In genomic region chr10:26995182-26995975, GRCm38 (mm10) we compare ENCODE assay signal across 9 mouse cellular contexts.
A peak's percentile ranks its signal among the peaks of the same experiment; 100 is the strongest.
DNase-seq lines count a peak whose midpoint lies in the region; ATAC-seq and TF ChIP-seq lines count a peak whose summit lies in the region.
"Had no signal": no experiment of that assay in that cellular context is flagged by ENCODE, and none has a peak within 500 bp of the region (broad histone marks: within the 10 kb centered on the region; RNA-seq: fewer than 3 reads in every experiment).

No protein-coding gene starts in this region.

- H3K4me3 ChIP-seq in heart, embryonic 12.5 days = no peak overlapping the region
- H3K4me3 ChIP-seq in lung, embryonic 14.5 days (ENCODE audit: low read depth, low read length) = no peak overlapping the region
- H3K4me3 ChIP-seq: heart, embryonic 15.5 days had no signal

- H3K36me3 ChIP-seq in heart, embryonic 12.5 days = no peaks in the 10 kb centered on the region
- no peaks in the 10 kb centered on the region for H3K36me3 ChIP-seq in lung, embryonic 14.5 days (ENCODE audit: insufficient read depth)
- H3K36me3 ChIP-seq: heart, embryonic 15.5 days had no signal

- H3K4me1 ChIP-seq in heart, embryonic 12.5 days (replicated peaks) = no peaks in the 10 kb centered on the region
- no peaks in the 10 kb centered on the region for H3K4me1 ChIP-seq in lung, embryonic 14.5 days (ENCODE audit: insufficient read depth)
- H3K4me1 ChIP-seq: heart, embryonic 15.5 days had no signal

- TF ChIP-seq CTCF in lung, embryonic 14.5 days (IDR thresholded peaks at IDR 0.05; ENCODE audit: low read depth) = peak; percentile 81

- ATAC-seq in heart, embryonic 12.5 days (ENCODE audit: insufficient number of reproducible peaks, low FRiP score) = no peak
- ATAC-seq in lung, embryonic 14.5 days (ENCODE audit: insufficient read depth) = no peak

- H3K27ac ChIP-seq in heart, embryonic 12.5 days (ENCODE audit: poor library complexity, severe bottlenecking) = no peak overlapping the region
- no peak overlapping the region for H3K27ac ChIP-seq in lung, embryonic 14.5 days (ENCODE audit: low read depth)
- H3K27ac ChIP-seq: heart, embryonic 15.5 days had no signal

- intact Hi-C loops in heart, postnatal 36 days (cut with DNase I) = loop anchor here (1.0 to 2.0 kb wide), 3 partner anchors 77 to 623 kb away; no protein-coding TSS in a partner anchor

- H3K9ac ChIP-seq in heart, embryonic 12.5 days = no peak overlapping the region
- H3K9ac ChIP-seq in lung, embryonic 14.5 days = no peak overlapping the region
- H3K9ac ChIP-seq: heart, embryonic 15.5 days had no signal

- no peaks in the 10 kb centered on the region for H3K27me3 ChIP-seq in heart, embryonic 12.5 days (replicated peaks)
- no peaks in the 10 kb centered on the region for H3K27me3 ChIP-seq in lung, embryonic 14.5 days (ENCODE audit: insufficient read depth, low read length)
- H3K27me3 ChIP-seq: heart, embryonic 15.5 days had no signal

- DNase-seq in heart, adult 18-20 months = peak; percentile 35 to 77
- peak; percentile 17 for DNase-seq in adrenal gland, adult 8-10 months
- peak; percentile 47 for DNase-seq in embryo, embryonic 9.5 days (ENCODE audit: extremely low spot score)
- peak; percentile 51 for DNase-seq in heart, postnatal 36 days
- DNase-seq in layer of hippocampus, adult 11-12 months (ENCODE audit: low spot score) = peak; percentile 75
- DNase-seq in lung, embryonic 14.5 days = peak; percentile 80
- DNase-seq in retina, adult 2 months (ENCODE audit: low read depth, low spot score) = peak; percentile 4

- H3K9me3 ChIP-seq in heart, embryonic 12.5 days (replicated peaks) = no peaks in the 10 kb centered on the region
- H3K9me3 ChIP-seq in lung, embryonic 14.5 days (ENCODE audit: low read depth, low read length) = no peaks in the 10 kb centered on the region
- H3K9me3 ChIP-seq: heart, embryonic 15.5 days had no signal

- no peak overlapping the region for H3K4me2 ChIP-seq in heart, embryonic 12.5 days
- no peak overlapping the region for H3K4me2 ChIP-seq in lung, embryonic 14.5 days
- H3K4me2 ChIP-seq: heart, embryonic 15.5 days had no signal

- WGBS in heart, embryonic 12.5 days = 67% methylated on average over 8 of the region's 8 CpGs
- 71% methylated on average over 8 of the region's 8 CpGs for WGBS in lung, embryonic 14.5 days

Comparison
In these comparisons a context has a peak if more than half of its experiments do, and no peak if none do; other contexts are left out.
1. DNase-seq: peak in every context shown above with its lines; median percentile 80 in lung, embryonic 14.5 days; 75 in layer of hippocampus, adult 11-12 months; 56 in heart, adult 18-20 months; 51 in heart, postnatal 36 days; 47 in embryo, embryonic 9.5 days; 17 in adrenal gland, adult 8-10 months; 4 in retina, adult 2 months.